Mouse (Mus musculus) midbrain, embryonic 13.5 days (tissue): ENCODE measurements around the gene Btg2. TPM values are rescaled to one million over a fixed set of nuclear protein-coding genes. Genes with fewer than 3 reads are reported as not detected.
A peak's percentile ranks its signal among the peaks of the same experiment; 100 is the strongest.

Experiments
- ATAC-seq: fragments of 200-750 bp; cut with Nextera tagmentation; 2 replicates; pipeline ENCODE4 v1.8.0; 2017; ENCODE audit warnings: mild to moderate bottlenecking, moderate TSS enrichment, moderate library complexity
- H3K27ac ChIP-seq: fragments of 300-500 bp; sonication (generic); 2 replicates; pipeline ENCODE4 v1.5.1; 2015; ENCODE audit warnings: inconsistent platforms, mild to moderate bottlenecking, moderate library complexity
- H3K27me3 ChIP-seq: fragments of 300-500 bp; sonication (generic); 2 replicates; pipeline ENCODE4 v1.6.1; 2015; ENCODE audit warnings: mild to moderate bottlenecking, inconsistent platforms
- H3K36me3 ChIP-seq: fragments of 300-500 bp; sonication (generic); 2 replicates; pipeline ENCODE4 v1.6.1; 2015; ENCODE audit warnings: mild to moderate bottlenecking, inconsistent platforms
- H3K4me1 ChIP-seq: fragments of 300-500 bp; sonication (generic); replicated peaks from 2 replicates; pipeline ENCODE4 v1.6.1; 2015; ENCODE audit warnings: inconsistent platforms
- H3K4me2 ChIP-seq: fragments of 300-500 bp; sonication (generic); replicated peaks from 2 replicates; pipeline ENCODE4 v1.6.1; 2015; ENCODE audit warnings: moderate library complexity, mild to moderate bottlenecking, inconsistent platforms
- H3K4me3 ChIP-seq: fragments of 300-500 bp; sonication (generic); replicated peaks from 2 replicates; pipeline ENCODE4 v1.5.1; 2015; ENCODE audit warnings: mild to moderate bottlenecking, inconsistent platforms
- H3K9ac ChIP-seq: fragments of 300-500 bp; sonication (generic); replicated peaks from 2 replicates; pipeline ENCODE4 v1.6.1; 2015; ENCODE audit warnings: mild to moderate bottlenecking, inconsistent platforms
- H3K9me3 ChIP-seq: fragments of 300-500 bp; sonication (generic); 2 replicates; pipeline ENCODE4 v1.6.1; 2016; ENCODE audit warnings: mild to moderate bottlenecking, inconsistent platforms
- WGBS: fragments of 180-500 bp; shearing (Covaris S2); methylation state at CpG from one replicate; pipeline ENCODE4 v1.1.7; 2015; 5-methylcytosine and 5-hydroxymethylcytosine counted together
- polyA plus RNA-seq: library from polyadenylated mRNA; unstranded; fragments of >200 nt; fragmentation: Nextera tagmentation; extraction: Ambion mirVana; gene quantifications from 2 replicates; pipeline ENCODE4 v1.2.1, GENCODE M21; 2015

The Btg2 gene
- polyA plus RNA-seq, 1 experiment from 2014 or later = 110 TPM

- WGBS = 3% methylated on average over 5 of the region's 5 CpGs
- ATAC-seq = peak; percentile 49; the same call in 1 of the 2 replicates
- Histone ChIP-seq H3K9me3 (no peaks in the 10 kb centered on the region), H3K4me3 (no peak overlapping the region), H3K4me1 (0 out of 2 replicates have a peak, but pooled peaks cover 4% of the 10 kb centered on the region), H3K27me3 (0 out of 2 replicates have a peak, but pooled peaks cover 3% of the 10 kb centered on the region), H3K36me3 (no peaks in the 10 kb centered on the region), H3K9ac (no peak overlapping the region), H3K4me2 (no peak overlapping the region), H3K27ac (no peak overlapping the region)
Observed at GRCm38 (mm10) chr1:134106719-134107118, 27.8 kb upstream of the Btg2 start.

- no peak overlapping the region for H3K4me3 ChIP-seq
- no peak overlapping the region for H3K4me2 ChIP-seq
- no peak for ATAC-seq
- no peaks in the 10 kb centered on the region for H3K9me3 ChIP-seq
- no peaks in the 10 kb centered on the region for H3K36me3 ChIP-seq
- no peak overlapping the region for H3K27ac ChIP-seq
- no peak overlapping the region for H3K9ac ChIP-seq
- 0 out of 2 replicates have a peak, but pooled peaks cover 4% of the 10 kb centered on the region for H3K4me1 ChIP-seq
- 63% methylated on average over 3 of the region's 3 CpGs for WGBS
- H3K27me3 ChIP-seq = 0 out of 2 replicates have a peak, but pooled peaks cover 3% of the 10 kb centered on the region
Observed at GRCm38 (mm10) chr1:134105764-134106430, 27.0 kb upstream of the Btg2 start.

DNA sequence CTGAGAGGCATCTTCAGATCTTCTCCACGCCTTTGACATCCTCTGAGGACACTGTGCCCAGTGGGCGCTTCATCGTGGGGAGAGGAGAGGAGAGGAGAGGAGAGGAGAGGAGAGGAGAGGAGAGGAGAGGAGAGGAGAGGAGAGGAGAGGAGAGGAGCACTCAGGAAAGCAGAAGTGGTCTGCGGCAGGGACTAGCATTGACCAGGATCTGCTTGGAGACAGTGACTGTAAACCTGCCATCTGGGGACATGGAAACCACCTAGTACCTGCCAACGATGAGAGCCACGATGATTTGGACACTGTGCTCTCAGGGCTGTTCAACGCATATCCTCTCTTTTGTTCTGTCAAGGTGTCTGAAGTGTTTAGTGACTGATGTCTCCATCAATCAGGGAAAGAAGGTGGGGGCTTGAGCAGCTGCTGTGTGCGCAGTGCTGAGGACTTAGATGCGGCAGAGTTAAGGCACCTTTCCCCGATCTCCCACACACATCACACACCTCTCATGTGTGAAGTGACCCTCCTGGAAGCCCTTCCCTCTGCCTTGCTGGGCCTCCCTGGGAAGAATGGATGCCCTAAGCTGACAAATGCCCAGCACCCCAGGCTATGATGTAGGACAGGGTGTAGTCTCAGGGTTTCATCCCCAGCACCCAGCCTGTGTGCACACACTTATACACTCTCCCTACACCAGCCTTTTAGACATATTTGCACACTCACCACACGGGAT lies 26.3 kb upstream of the Btg2 start:
- H3K36me3 ChIP-seq = no peaks in the 10 kb centered on the region
- H3K27me3 ChIP-seq = 0 out of 2 replicates have a peak, but pooled peaks cover 3% of the 10 kb centered on the region
- no peak for ATAC-seq
- H3K27ac ChIP-seq = no peak overlapping the region
- no peak overlapping the region for H3K4me3 ChIP-seq
- no peak overlapping the region for H3K9ac ChIP-seq
- H3K9me3 ChIP-seq = no peaks in the 10 kb centered on the region
- peaks cover 5% of the 10 kb centered on the region; the same call in 1 of the 2 replicates for H3K4me1 ChIP-seq
- H3K4me2 ChIP-seq = no peak overlapping the region
- WGBS = 82% methylated on average over 10 of the region's 11 CpGs

- Histone ChIP-seq H3K36me3 (no peaks in the 10 kb centered on the region), H3K4me3 (no peak overlapping the region), H3K4me1 (peaks cover 19% of the 10 kb centered on the region), H3K4me2 (no peak overlapping the region), H3K9me3 (no peaks in the 10 kb centered on the region), H3K27me3 (0 out of 2 replicates have a peak, but pooled peaks cover 3% of the 10 kb centered on the region), H3K27ac (no peak overlapping the region), H3K9ac (no peak overlapping the region)
- 71% methylated on average over 5 of the region's 5 CpGs for WGBS
- ATAC-seq = no peak
Observed at GRCm38 (mm10) chr1:134103861-134104260, 24.9 kb upstream of the Btg2 start.

- no peaks in the 10 kb centered on the region for H3K27me3 ChIP-seq
- H3K36me3 ChIP-seq = no peaks in the 10 kb centered on the region
- WGBS = 72% methylated on average over 3 of the region's 3 CpGs
- no peaks in the 10 kb centered on the region for H3K9me3 ChIP-seq
- H3K4me2 ChIP-seq = no peak overlapping the region
- H3K4me1 ChIP-seq = peaks cover 42% of the 10 kb centered on the region
- H3K4me3 ChIP-seq = no peak overlapping the region
- no peak for ATAC-seq
- no peak overlapping the region for H3K9ac ChIP-seq
- H3K27ac ChIP-seq = no peak overlapping the region
Observed at GRCm38 (mm10) chr1:134101593-134101992, 22.7 kb upstream of the Btg2 start.

DNA sequence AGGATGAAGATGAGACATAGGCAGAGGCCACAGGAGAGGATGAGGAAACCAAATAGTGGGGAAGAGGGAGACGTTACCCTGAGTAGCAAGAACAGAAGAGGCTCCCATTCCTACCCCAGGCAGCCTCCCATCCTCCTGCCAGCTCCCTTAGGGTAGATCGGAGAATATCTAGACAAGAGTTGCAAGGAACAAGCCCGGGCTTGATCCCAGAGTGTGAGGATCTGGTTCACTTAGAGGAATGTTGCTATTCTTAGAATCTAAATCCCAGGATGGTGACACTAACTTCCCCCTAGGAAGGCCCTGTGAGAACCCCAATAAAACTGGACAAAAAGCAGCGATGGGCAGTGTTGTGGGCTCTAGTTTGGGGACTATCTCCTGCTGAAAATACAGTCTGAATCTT lies 22.0 kb upstream of the Btg2 start:
- H3K36me3 ChIP-seq = no peaks in the 10 kb centered on the region
- H3K4me2 ChIP-seq = no peak overlapping the region
- no peaks in the 10 kb centered on the region for H3K9me3 ChIP-seq
- no peaks in the 10 kb centered on the region for H3K27me3 ChIP-seq
- peaks cover 44% of the 10 kb centered on the region for H3K4me1 ChIP-seq
- H3K4me3 ChIP-seq = no peak overlapping the region
- H3K27ac ChIP-seq = no peak overlapping the region
- WGBS = 81% methylated on average over 4 of the region's 4 CpGs
- H3K9ac ChIP-seq = no peak overlapping the region
- ATAC-seq = no peak

- H3K27me3 ChIP-seq = no peaks in the 10 kb centered on the region
- WGBS = 90% methylated on average over 5 of the region's 5 CpGs
- H3K9me3 ChIP-seq = no peaks in the 10 kb centered on the region
- no peak for ATAC-seq
- H3K4me2 ChIP-seq = no peak overlapping the region
- H3K36me3 ChIP-seq = no peaks in the 10 kb centered on the region
- H3K9ac ChIP-seq = no peak overlapping the region
- peaks cover 49% of the 10 kb centered on the region for H3K4me1 ChIP-seq
- H3K4me3 ChIP-seq = no peak overlapping the region
- H3K27ac ChIP-seq = no peak overlapping the region
Observed at GRCm38 (mm10) chr1:134100401-134100800, 21.5 kb upstream of the Btg2 start.

DNA sequence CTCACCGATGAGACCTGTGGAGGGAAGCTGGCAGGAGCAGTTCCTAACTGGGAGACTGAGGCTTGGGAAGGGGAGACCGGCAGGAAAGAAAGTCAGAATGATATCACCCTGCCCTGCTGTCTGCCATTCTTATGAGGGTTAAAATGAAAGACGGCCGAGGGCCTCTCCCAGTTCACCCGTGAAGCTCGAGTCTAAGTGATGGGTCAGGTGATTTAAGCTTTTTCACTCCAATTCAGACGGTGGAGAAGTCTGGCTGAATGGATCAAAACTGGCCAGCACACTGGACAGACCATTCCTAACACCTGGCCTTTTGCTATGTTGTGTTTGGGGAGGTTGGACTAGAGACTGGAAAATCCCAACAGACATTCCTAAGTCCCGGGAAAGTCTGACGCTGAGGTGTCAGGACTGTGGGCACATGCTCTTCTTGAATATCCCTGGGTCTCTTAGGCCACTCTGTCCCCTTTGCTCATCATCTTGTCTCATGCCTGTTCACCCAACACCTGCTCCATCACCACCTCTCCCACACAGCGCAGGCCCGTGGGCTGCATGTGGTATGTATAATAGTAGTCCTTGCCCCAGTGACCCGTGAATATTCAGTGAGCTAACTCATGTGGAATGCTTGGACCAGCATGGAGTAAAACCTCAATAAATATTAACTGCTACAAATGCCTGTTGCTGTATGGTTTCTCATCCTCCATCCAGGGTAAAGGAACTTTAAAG lies 20.8 kb upstream of the Btg2 start:
- peaks cover 56% of the 10 kb centered on the region for H3K4me1 ChIP-seq
- H3K36me3 ChIP-seq = no peaks in the 10 kb centered on the region
- H3K27me3 ChIP-seq = no peaks in the 10 kb centered on the region
- H3K9me3 ChIP-seq = no peaks in the 10 kb centered on the region
- 27% methylated on average over 12 of the region's 12 CpGs for WGBS
- no peak for ATAC-seq
- peak overlapping the region; percentile 72 for H3K4me2 ChIP-seq
- H3K4me3 ChIP-seq = peak overlapping the region; percentile 41
- H3K27ac ChIP-seq = peak overlapping the region; percentile 66
- H3K9ac ChIP-seq = peak overlapping the region; percentile 63; the same call in 1 of the 2 replicates

DNA sequence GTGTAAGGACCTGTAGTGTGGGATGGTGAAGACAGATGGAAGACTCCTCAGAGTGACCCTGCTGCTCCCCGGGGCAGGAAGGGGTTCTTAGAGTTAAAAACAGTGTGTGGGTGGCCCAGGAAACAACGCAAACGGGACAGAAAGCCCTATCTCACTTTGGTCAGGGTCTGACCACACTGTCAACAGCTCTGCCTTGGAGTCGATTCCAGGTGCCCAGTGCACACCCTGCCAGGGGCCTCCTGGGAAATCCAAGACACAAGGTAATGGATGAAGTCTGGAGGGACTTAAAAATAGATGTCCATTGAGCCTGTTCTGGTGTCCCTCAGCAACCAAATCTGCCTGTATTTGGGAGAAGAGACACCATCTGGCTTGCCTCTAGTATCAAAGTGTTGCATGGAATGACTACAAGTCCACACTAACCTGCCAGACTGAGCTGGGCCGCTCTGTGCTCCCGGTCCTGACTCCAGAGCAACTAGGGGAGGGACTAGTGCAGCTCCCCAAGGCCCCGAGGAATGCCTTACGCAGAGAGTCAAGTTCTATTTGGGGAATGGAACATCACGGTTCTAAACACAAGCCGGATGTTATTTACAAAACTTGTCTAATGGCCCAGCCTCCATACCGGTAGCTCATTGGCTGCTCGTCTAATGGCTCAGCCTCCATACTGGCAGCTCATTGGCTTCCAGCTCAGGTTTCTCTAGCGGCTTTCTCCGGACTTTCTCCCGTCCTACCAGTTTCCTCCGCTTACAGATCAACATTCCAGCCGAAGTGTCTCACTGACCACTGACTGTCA lies 20.0 kb upstream of the Btg2 start:
- H3K4me1 ChIP-seq = peaks cover 63% of the 10 kb centered on the region
- peak overlapping the region; percentile 72 for H3K4me2 ChIP-seq
- H3K9ac ChIP-seq = peak overlapping the region; percentile 63; the same call in 1 of the 2 replicates
- 13% methylated on average over 17 of the region's 17 CpGs for WGBS
- no peaks in the 10 kb centered on the region for H3K9me3 ChIP-seq
- ATAC-seq = peak; percentile 53
- no peaks in the 10 kb centered on the region for H3K27me3 ChIP-seq
- H3K27ac ChIP-seq = peak overlapping the region; percentile 73
- H3K36me3 ChIP-seq = no peaks in the 10 kb centered on the region
- peak overlapping the region; percentile 41 for H3K4me3 ChIP-seq

GRCm38 (mm10) chr1:134097956-134098725 lies 19.2 kb upstream of the Btg2 start:
- no peak overlapping the region for H3K9ac ChIP-seq
- H3K4me2 ChIP-seq = no peak overlapping the region
- no peak overlapping the region for H3K4me3 ChIP-seq
- peak overlapping the region; percentile 89 for H3K27ac ChIP-seq
- no peak for ATAC-seq
- H3K27me3 ChIP-seq = no peaks in the 10 kb centered on the region
- no peaks in the 10 kb centered on the region for H3K36me3 ChIP-seq
- WGBS = 72% methylated on average over 13 of the region's 13 CpGs
- peaks cover 70% of the 10 kb centered on the region for H3K4me1 ChIP-seq
- no peaks in the 10 kb centered on the region for H3K9me3 ChIP-seq
